In genomic region chr11:83298225-83299195, GRCm38 (mm10) we compare ENCODE assay signal across 8 mouse cellular contexts. TPM values are rescaled to one million over a fixed set of nuclear protein-coding genes. Genes with fewer than 3 reads are reported as not detected.
DNase-seq lines count a peak whose midpoint lies in the region; ATAC-seq and TF ChIP-seq lines count a peak whose summit lies in the region.

Gene Ap2b1, plus strand, starts transcription at chr11:83299024.

- peak within 1 kb of the TSS; percentile 88 for H3K9ac ChIP-seq in heart, embryonic 11.5 days (ENCODE audit: low read depth, low read length)
- peak within 1 kb of the TSS; percentile 85 for H3K9ac ChIP-seq in kidney, embryonic 16.5 days (replicated peaks; ENCODE audit: low read length)
- peak within 1 kb of the TSS; percentile 87 for H3K9ac ChIP-seq in liver, adult 2 months (ENCODE audit: low read depth, low read length)

- peak within 1 kb of the TSS; percentile 85 for H3K4me2 ChIP-seq in heart, embryonic 11.5 days
- H3K4me2 ChIP-seq in kidney, embryonic 16.5 days (replicated peaks; ENCODE audit: low read depth, low read length), result peak within 1 kb of the TSS; percentile 88
- peak within 1 kb of the TSS; percentile 92 for H3K4me2 ChIP-seq in myocyte (ENCODE audit: low read depth)

- H3K27ac ChIP-seq in heart, embryonic 11.5 days (ENCODE audit: low read depth, low read length), result peak within 1 kb of the TSS; percentile 92
- H3K27ac ChIP-seq in kidney, embryonic 16.5 days (ENCODE audit: low read length), result peak within 1 kb of the TSS; percentile 92
- H3K27ac ChIP-seq in liver, adult 2 months (replicated peaks; ENCODE audit: insufficient read depth, low read depth, low read length), result peak within 1 kb of the TSS; percentile 80

- peak; percentile 94 to 96 for DNase-seq in B cell, adult 2 months
- DNase-seq in brain, adult 2 months (ENCODE audit: low read depth, low spot score), result peak; percentile 99
- DNase-seq in liver, adult 2 months (ENCODE audit: extremely low read depth, low read depth, low spot score), result peak; percentile 91
- peak; percentile 96 for DNase-seq in splenic B cell, adult 2 months (ENCODE audit: low read depth, low spot score)

- 3% methylated on average over 56 of the region's 56 CpGs for WGBS in heart, embryonic 11.5 days (ENCODE audit: insufficient replicate concordance)
- 2% methylated on average over 56 of the region's 56 CpGs for WGBS in kidney, embryonic 16.5 days
- 3% methylated on average over 56 of the region's 56 CpGs for WGBS in liver, adult 2 months

- no peak for TF ChIP-seq CTCF in liver, adult 2 months (IDR thresholded peaks at IDR 0.05; ENCODE audit: low read depth, low read length)

- H3K79me2 ChIP-seq in liver, adult 2 months (ENCODE audit: control insufficient read depth, insufficient read depth, low read length), result peaks cover 6% of the 10 kb centered on the region; the same call in 1 of the 2 replicates
- H3K79me2 ChIP-seq in myocyte (ENCODE audit: control insufficient read depth, insufficient read depth), result peaks cover 15% of the 10 kb centered on the region

- H3K36me3 ChIP-seq in heart, embryonic 11.5 days (ENCODE audit: control insufficient read depth, insufficient read depth, low read length), result peaks cover 6% of the 10 kb centered on the region; the same call in 1 of the 2 replicates
- H3K36me3 ChIP-seq in kidney, embryonic 16.5 days (ENCODE audit: insufficient read depth, low read length), result peaks cover 16% of the 10 kb centered on the region; the same call in 1 of the 2 replicates
- peaks cover 13% of the 10 kb centered on the region for H3K36me3 ChIP-seq in liver, adult 2 months (ENCODE audit: control insufficient read depth, insufficient read depth, low read length)
- H3K36me3 ChIP-seq in myocyte (ENCODE audit: control insufficient read depth, insufficient read depth), result peaks cover 20% of the 10 kb centered on the region
- H3K36me3 ChIP-seq in splenic B cell, adult 2 months (ENCODE audit: control insufficient read depth, insufficient read depth, low read length, poor library complexity, severe bottlenecking), result peaks cover 6% of the 10 kb centered on the region; the same call in 1 of the 2 replicates

- no peaks in the 10 kb centered on the region for H3K27me3 ChIP-seq in heart, embryonic 11.5 days (ENCODE audit: control insufficient read depth, insufficient read depth, low read length)
- no peaks in the 10 kb centered on the region for H3K27me3 ChIP-seq in kidney, embryonic 16.5 days (ENCODE audit: insufficient read depth, low read length)
- no peaks in the 10 kb centered on the region for H3K27me3 ChIP-seq in liver, adult 2 months (ENCODE audit: control insufficient read depth, insufficient read depth, low read length)
- H3K27me3 ChIP-seq in myocyte (ENCODE audit: control insufficient read depth, insufficient read depth, insufficient read length), result no peaks in the 10 kb centered on the region
- H3K27me3 ChIP-seq in splenic B cell, adult 2 months (ENCODE audit: control insufficient read depth, insufficient read depth, low read length, poor library complexity, severe bottlenecking), result no peaks in the 10 kb centered on the region

- peaks cover 9% of the 10 kb centered on the region; the same call in 1 of the 2 replicates for H3K4me1 ChIP-seq in heart, embryonic 11.5 days (ENCODE audit: control insufficient read depth, insufficient read depth, low read length)
- peaks cover 19% of the 10 kb centered on the region for H3K4me1 ChIP-seq in kidney, embryonic 16.5 days (ENCODE audit: insufficient read depth, low read length)
- H3K4me1 ChIP-seq in liver, adult 2 months (ENCODE audit: control insufficient read depth, insufficient read depth, low read length), result peaks cover 4% of the 10 kb centered on the region

- peak; percentile 73 for ATAC-seq in erythroblast, adult 5-6 weeks (replicated peaks; ENCODE audit: low FRiP score, poor library complexity, severe bottlenecking)
- peak; percentile 87 for ATAC-seq in heart, embryonic 11.5 days (replicated peaks; ENCODE audit: insufficient number of reproducible peaks, low FRiP score, low TSS enrichment)
- peak; percentile 93 for ATAC-seq in kidney, embryonic 16.5 days (ENCODE audit: low FRiP score, low TSS enrichment)

- H3K4me3 ChIP-seq in heart, embryonic 11.5 days (ENCODE audit: low read depth, low read length), result peak within 1 kb of the TSS; percentile 79
- peak within 1 kb of the TSS; percentile 87 for H3K4me3 ChIP-seq in kidney, embryonic 16.5 days (ENCODE audit: low read length)
- peak within 1 kb of the TSS; percentile 71 for H3K4me3 ChIP-seq in liver, adult 2 months (ENCODE audit: insufficient read depth, low read depth, low read length)
- peak within 1 kb of the TSS; percentile 72 for H3K4me3 ChIP-seq in myocyte

- peak; percentile 53; the same call in 1 of the 2 replicates for TF ChIP-seq POLR2A in liver, adult 2 months (IDR thresholded peaks at IDR 0.05; ENCODE audit: extremely low read depth, insufficient read depth, low read length)
- peak; percentile 87 for TF ChIP-seq POLR2A in myocyte (IDR thresholded peaks at IDR 0.05; ENCODE audit: insufficient read length, low read depth)

- H3ac ChIP-seq in myocyte (ENCODE audit: control insufficient read depth, insufficient read length), result peak within 1 kb of the TSS; percentile 34

- no peaks in the 10 kb centered on the region for H3K9me3 ChIP-seq in heart, embryonic 11.5 days (replicated peaks; ENCODE audit: control insufficient read depth, low read length)
- H3K9me3 ChIP-seq in kidney, embryonic 16.5 days (ENCODE audit: low read length), result no peaks in the 10 kb centered on the region

TF ChIP-seq in myocyte, 11 proteins besides CTCF, POLR2A, EP300 and RAD21:
- TF ChIP-seq CEBPB (IDR thresholded peaks at IDR 0.05; ENCODE audit: insufficient read depth, poor library complexity, severe bottlenecking) (no peak), TCF3 (IDR thresholded peaks at IDR 0.05; ENCODE audit: insufficient read length, low read depth) (no peak), POLR2AphosphoS2 (IDR thresholded peaks at IDR 0.05; ENCODE audit: insufficient read length, low read depth) (peak; percentile 88)

RNA-seq across cellular contexts. Expression of gene Ap2b1, which starts in this region (rescaled TPM):
- total RNA-seq in erythroblast, adult 5-6 weeks (2015; ENCODE audit: low replicate concordance), result 20.8 and 28.2 TPM in 2 replicates
- total RNA-seq in erythroblast, adult 5-6 weeks (2017; ENCODE audit: low replicate concordance), result 46.0 and 52.7 TPM in 2 replicates
- 51.5 and 66.1 TPM in 2 replicates for polyA plus RNA-seq in heart, embryonic 11.5 days (2014; fragmentation: Nextera tagmentation; extraction: Ambion mirVana)
- 64.2 and 70.8 TPM in 2 replicates for polyA plus RNA-seq in kidney, embryonic 16.5 days (2015; fragmentation: Nextera tagmentation; extraction: Ambion mirVana)
- 25.4 and 31.3 TPM in 2 replicates for total RNA-seq in liver, adult 2 months (2014; rRNA removed)
- polyA plus RNA-seq in liver, adult 2 months (2012; rRNA removed), result 16.2 and 16.3 TPM in 2 replicates
- polyA plus RNA-seq in myocyte (2012; fragmentation: generic; extraction: Trizol), result 64.7 TPM

Comparison
In these comparisons a context has a peak if more than half of its experiments do, and no peak if none do; other contexts are left out.
1. Peak in every context shown above with its lines: DNase-seq, ATAC-seq, H3K4me3 ChIP-seq and H3K27ac ChIP-seq.